Mouse (Mus musculus): ENCODE results near the gene Ralb.

Gene Ralb

GRCm38 (mm10) chr1:119523826-119524225 is 19.2 kb upstream of the Ralb start:
- peak in 1 of 2 experiments; percentile 20 for DNase-seq

GRCm38 (mm10) chr1:119523369-119523768 is 18.8 kb upstream of the Ralb start:
- DNase-seq = no peak

GRCm38 (mm10) chr1:119522726-119523125 is 18.1 kb upstream of the Ralb start:
- no peak for DNase-seq

GRCm38 (mm10) chr1:119521681-119522080 is 17.1 kb upstream of the Ralb start:
- DNase-seq = no peak

- DNase-seq = no peak
These were observed 16.4 kb upstream of the Ralb start for GRCm38 (mm10) chr1:119521029-119521428.

GRCm38 (mm10) chr1:119519286-119519685 is 14.7 kb upstream of the Ralb start:
- DNase-seq = no peak

GRCm38 (mm10) chr1:119518786-119519185 is 14.2 kb upstream of the Ralb start:
- no peak for DNase-seq

GRCm38 (mm10) chr1:119518060-119518459 is 13.5 kb upstream of the Ralb start:
- no peak for DNase-seq

GRCm38 (mm10) chr1:119510857-119511256 is 6.3 kb upstream of the Ralb start:
- no peak for DNase-seq

GRCm38 (mm10) chr1:119510409-119510808 is 5.8 kb upstream of the Ralb start:
- DNase-seq = no peak

GRCm38 (mm10) chr1:119509474-119509873 is 4.9 kb upstream of the Ralb start:
- DNase-seq = no peak

GRCm38 (mm10) chr1:119508548-119508947 is 4.0 kb upstream of the Ralb start:
- no peak for DNase-seq

- no peak for DNase-seq
These were observed 1.4 kb upstream of the Ralb start for GRCm38 (mm10) chr1:119505951-119506350.

GRCm38 (mm10) chr1:119503808-119504207 is 786 bp downstream of the Ralb start:
- DNase-seq = no peak

- no peak for DNase-seq
These were observed 1.4 kb downstream of the Ralb start for GRCm38 (mm10) chr1:119503181-119503580.

- no peak for DNase-seq
These were observed 1.9 kb downstream of the Ralb start for GRCm38 (mm10) chr1:119502729-119503128.

- no peak for DNase-seq
These were observed 2.7 kb downstream of the Ralb start for GRCm38 (mm10) chr1:119501881-119502280.

GRCm38 (mm10) chr1:119499456-119499855 is 5.1 kb downstream of the Ralb start:
- DNase-seq = no peak

GRCm38 (mm10) chr1:119498536-119499231 is 5.9 kb downstream of the Ralb start:
- no peak for DNase-seq

GRCm38 (mm10) chr1:119497346-119498004 is 7.1 kb downstream of the Ralb start:
- no peak for DNase-seq

- peak; percentile 96 to 97 for DNase-seq
These were observed 9.2 kb downstream of the Ralb start for GRCm38 (mm10) chr1:119495396-119495775.

- DNase-seq = peak; percentile 71 to 84
These were observed 9.7 kb downstream of the Ralb start for GRCm38 (mm10) chr1:119494712-119495395.

GRCm38 (mm10) chr1:119494024-119494711 is 10.4 kb downstream of the Ralb start:
- peak; percentile 54 to 56 for DNase-seq

Data from cerebellum, postnatal 14 days (tissue).